Mouse (Mus musculus) testis, postnatal 10 days (tissue): ENCODE results near the gene Hivep1.
A peak's percentile ranks its signal among the peaks of the same experiment; 100 is the strongest.

Source experiments
- DNase-seq: peaks from one replicate; pipeline ENCODE4 v3.0.0; 2021; ENCODE audit warnings: low spot score

The Hivep1 gene

GRCm38 (mm10) chr13:42075546-42075945 is 23.7 kb downstream of the Hivep1 start:
- no peak for DNase-seq

DNA sequence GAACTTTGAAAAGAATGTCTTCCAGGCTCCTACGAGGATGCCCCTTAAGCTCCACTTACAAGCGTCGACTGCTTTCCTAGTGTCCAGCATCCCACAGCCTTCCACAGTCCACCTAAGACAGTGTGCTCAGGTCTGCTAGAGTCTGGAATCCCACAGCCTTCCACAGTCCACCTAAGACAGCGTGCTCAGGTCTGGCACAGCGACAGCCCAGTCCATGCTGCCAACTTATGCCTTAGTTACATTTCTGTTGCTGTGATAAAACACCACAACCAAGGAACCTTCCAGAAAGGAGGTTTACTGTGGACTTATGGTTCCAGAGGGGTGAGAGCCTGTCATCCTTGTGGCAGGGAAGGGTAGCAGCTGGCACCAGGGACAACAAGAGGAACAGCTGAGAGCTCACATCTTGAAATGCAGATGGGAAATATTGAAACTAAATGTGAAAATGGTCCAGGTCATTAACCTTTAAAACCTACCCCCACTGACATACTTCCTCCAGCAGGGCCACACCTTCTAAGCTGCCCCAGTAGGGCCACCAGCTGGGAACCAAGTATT is 25.0 kb downstream of the Hivep1 start:
- DNase-seq = no peak

GRCm38 (mm10) chr13:42077629-42078028 is 25.8 kb downstream of the Hivep1 start:
- DNase-seq = no peak

GRCm38 (mm10) chr13:42080131-42080916 is 28.5 kb downstream of the Hivep1 start:
- DNase-seq = no peak

DNA sequence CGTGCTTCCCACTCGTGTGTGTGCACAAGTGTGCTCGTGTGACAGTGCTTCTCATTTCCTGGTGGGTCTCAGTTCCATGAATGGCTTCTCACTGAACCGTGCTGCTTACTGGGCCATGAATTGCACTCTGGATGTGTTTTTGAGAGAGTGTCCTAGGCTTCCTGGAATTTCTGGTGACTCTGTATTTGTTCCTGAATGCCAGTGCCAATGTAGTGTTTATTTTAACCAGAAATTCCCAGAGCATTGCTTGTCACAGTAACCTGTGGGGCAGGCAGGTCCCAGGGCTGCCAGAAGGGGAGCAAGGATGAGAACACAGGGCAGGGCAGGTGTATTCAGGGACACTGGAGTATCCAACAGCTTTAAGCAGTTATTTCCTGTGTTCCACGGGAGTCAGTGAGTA is 36.5 kb downstream of the Hivep1 start:
- no peak for DNase-seq

GRCm38 (mm10) chr13:42089025-42089424 is 37.2 kb downstream of the Hivep1 start:
- DNase-seq = no peak

GRCm38 (mm10) chr13:42090751-42091150 is 38.9 kb downstream of the Hivep1 start:
- no peak for DNase-seq

GRCm38 (mm10) chr13:42092392-42093139 is 40.7 kb downstream of the Hivep1 start:
- no peak for DNase-seq

GRCm38 (mm10) chr13:42093268-42094042 is 41.6 kb downstream of the Hivep1 start:
- DNase-seq = no peak

- DNase-seq = no peak
Observed at GRCm38 (mm10) chr13:42095826-42096515, 44.1 kb downstream of the Hivep1 start.

DNA sequence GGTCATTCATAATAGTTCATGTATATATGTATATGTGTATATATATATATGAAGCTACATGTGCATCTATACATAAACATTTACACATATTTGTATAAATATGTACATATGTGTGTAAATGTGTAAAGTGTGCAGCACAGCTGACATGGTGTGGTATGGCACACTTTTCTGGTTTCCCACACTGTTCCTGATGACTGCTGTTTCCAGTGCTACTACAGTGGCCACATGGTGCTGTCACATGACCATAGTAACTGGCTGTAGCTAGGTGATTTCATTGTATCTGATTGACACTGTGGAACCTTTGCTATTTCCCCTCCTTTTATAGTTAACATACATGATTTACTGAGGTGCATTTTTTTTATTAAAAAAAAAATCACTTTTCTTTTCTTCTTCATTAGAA is 45.3 kb downstream of the Hivep1 start:
- no peak for DNase-seq

- DNase-seq = no peak
Observed at GRCm38 (mm10) chr13:42098522-42098921, 46.7 kb downstream of the Hivep1 start.

DNA sequence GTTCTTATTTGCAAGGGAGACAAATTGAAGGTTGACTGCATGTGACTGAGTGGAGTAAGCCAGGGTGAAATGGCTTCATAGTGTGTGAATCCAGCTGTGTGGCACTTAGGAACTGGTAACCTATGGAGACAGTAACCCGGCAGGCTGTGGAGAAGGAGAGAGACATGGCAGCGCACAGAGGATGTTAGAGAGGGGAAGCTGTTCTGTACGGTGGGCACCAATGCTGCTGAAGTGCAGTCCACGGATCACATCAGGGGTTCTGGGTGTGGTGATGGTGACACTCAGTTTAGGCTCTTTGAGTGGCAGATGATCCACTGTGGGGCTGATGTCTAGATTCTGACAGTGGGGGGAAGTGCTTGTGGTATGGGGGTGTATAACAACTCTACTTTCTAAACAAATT is 47.7 kb downstream of the Hivep1 start:
- DNase-seq = no peak

DNA sequence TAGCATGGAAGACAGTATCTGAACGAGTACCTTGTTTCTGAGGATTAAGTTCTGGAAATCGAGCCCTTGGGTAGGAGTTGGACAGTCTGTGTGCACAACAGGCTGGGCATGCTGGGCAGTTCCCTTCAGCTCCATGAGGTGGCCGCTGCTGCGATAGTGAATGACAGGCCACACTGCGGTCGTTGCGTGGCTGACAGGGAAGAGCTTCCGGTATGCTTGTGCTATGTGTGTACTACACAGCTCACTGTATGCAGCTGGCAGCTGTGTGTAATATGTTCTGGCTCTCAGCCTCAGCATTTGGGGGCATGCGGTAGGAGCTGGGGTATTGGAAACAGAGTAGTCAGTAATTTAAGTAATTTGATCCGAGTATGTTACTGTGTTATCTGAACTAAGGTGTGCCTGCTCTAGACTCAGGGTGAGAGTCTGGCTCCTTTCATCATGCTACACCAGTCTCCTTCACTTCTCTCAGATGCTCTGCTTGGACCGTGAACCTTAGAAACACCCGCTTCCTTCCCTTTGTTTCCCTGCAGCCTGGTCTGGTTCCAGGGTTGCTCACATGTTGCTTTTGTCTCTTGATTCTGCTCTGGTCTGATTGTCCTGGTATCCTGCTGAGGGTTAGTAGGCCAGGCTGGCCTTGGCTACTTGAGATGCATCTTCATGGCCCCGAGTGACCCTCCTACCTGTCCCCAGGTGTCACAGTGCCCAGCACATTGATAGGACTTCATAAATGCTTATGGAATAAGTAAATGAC is 49.8 kb downstream of the Hivep1 start:
- DNase-seq = no peak

- DNase-seq = peak; percentile 57
Observed at GRCm38 (mm10) chr13:42102980-42103379, 51.2 kb downstream of the Hivep1 start.

GRCm38 (mm10) chr13:42103486-42104166 is 51.8 kb downstream of the Hivep1 start:
- DNase-seq = no peak

- no peak for DNase-seq
Observed at GRCm38 (mm10) chr13:42104371-42104770, 52.5 kb downstream of the Hivep1 start.

- DNase-seq = no peak
Observed at GRCm38 (mm10) chr13:42108483-42109215, 56.8 kb downstream of the Hivep1 start.

GRCm38 (mm10) chr13:42110416-42110815 is 58.6 kb downstream of the Hivep1 start:
- no peak for DNase-seq

DNA sequence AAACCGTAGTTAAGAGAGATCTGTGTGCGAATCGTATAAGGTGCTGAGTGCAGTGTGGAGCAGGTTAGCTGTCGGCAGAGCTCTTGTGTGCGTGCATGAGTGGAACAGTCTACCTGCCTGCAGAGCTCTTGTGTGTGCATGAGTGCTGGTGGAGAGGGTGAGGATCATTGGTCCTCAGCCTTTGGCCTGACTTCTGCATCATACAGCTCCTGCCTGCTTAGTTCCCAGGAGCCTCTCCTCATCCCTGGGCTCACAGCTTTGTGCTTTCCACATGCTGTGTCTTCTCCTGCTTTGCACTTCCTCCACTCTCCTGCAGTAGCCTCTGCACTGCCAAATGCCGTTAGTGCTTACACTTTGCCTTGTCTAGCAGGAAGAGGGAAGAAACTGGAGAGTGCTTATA is 60.2 kb downstream of the Hivep1 start:
- no peak for DNase-seq
